8 mouse cellular contexts compared by ENCODE assay signal in genomic region chr11:101790811-101791526, GRCm38 (mm10). TPM values are rescaled to one million over a fixed set of nuclear protein-coding genes. Genes with fewer than 3 reads are reported as not detected.
DNase-seq lines count a peak whose midpoint lies in the region; ATAC-seq and TF ChIP-seq lines count a peak whose summit lies in the region.

No protein-coding gene starts in this region.

- no peaks in the 10 kb centered on the region for H3K9me3 ChIP-seq in hindbrain, embryonic 16.5 days (ENCODE audit: control insufficient read depth, low read length)
- no peaks in the 10 kb centered on the region for H3K9me3 ChIP-seq in liver, embryonic 14.5 days (ENCODE audit: control insufficient read depth, low read length)
- H3K9me3 ChIP-seq in stomach, embryonic 16.5 days (replicated peaks; ENCODE audit: control insufficient read depth, low read length): no peaks in the 10 kb centered on the region

- H3K27ac ChIP-seq in hindbrain, embryonic 16.5 days (ENCODE audit: low read depth, low read length): peak overlapping the region; percentile 70
- no peak overlapping the region for H3K27ac ChIP-seq in liver, embryonic 14.5 days
- H3K27ac ChIP-seq in stomach, embryonic 16.5 days (ENCODE audit: low read length): no peak overlapping the region
- no peak overlapping the region for H3K27ac ChIP-seq in left cerebral cortex, adult 2 months

- DNase-seq in gastrocnemius, adult 18-20 months (ENCODE audit: low spot score): peak; percentile 36
- no peak for DNase-seq in gastrocnemius, postnatal 36 days
- peak; percentile 29 for DNase-seq in embryo, embryonic 9.5 days (ENCODE audit: extremely low spot score)
- no peak for DNase-seq in liver, embryonic 14.5 days (ENCODE audit: low read depth in 3 of 3, low spot score in 3 of 3)
- DNase-seq in left cerebral cortex, adult 8-10 months (ENCODE audit: low spot score in 2 of 2): no peak
- no peak for DNase-seq in left cerebral cortex, adult 2 months (ENCODE audit: extremely low spot score in 1 of 2, low spot score in 2 of 2)

- TF ChIP-seq CTCF in liver, embryonic 14.5 days (IDR thresholded peaks at IDR 0.05; ENCODE audit: low read depth): no peak
- TF ChIP-seq CTCF in left cerebral cortex, adult 2 months (IDR thresholded peaks at IDR 0.05): no peak

- peak overlapping the region; percentile 40 for H3K4me2 ChIP-seq in hindbrain, embryonic 16.5 days (ENCODE audit: low read length)
- H3K4me2 ChIP-seq in liver, embryonic 14.5 days (ENCODE audit: low read depth): 0 out of 2 replicates have a peak overlapping the region, but pooled peaks have one; percentile 6
- H3K4me2 ChIP-seq in stomach, embryonic 16.5 days (ENCODE audit: low read depth, low read length): peak overlapping the region; percentile 35

- peak; percentile 84 for ATAC-seq in hindbrain, embryonic 16.5 days
- ATAC-seq in liver, embryonic 14.5 days (ENCODE audit: insufficient read depth): no peak
- ATAC-seq in stomach, embryonic 16.5 days (ENCODE audit: insufficient read depth, low FRiP score): peak; percentile 74

- WGBS in hindbrain, embryonic 16.5 days: 40% methylated on average over 19 of the region's 19 CpGs
- 36% methylated on average over 19 of the region's 19 CpGs for WGBS in liver, embryonic 14.5 days (ENCODE audit: insufficient replicate concordance)
- 19% methylated on average over 19 of the region's 19 CpGs for WGBS in stomach, embryonic 16.5 days

- TF ChIP-seq EP300 in liver, embryonic 14.5 days (IDR thresholded peaks at IDR 0.05; ENCODE audit: low read depth): no peak

- peaks cover 16% of the 10 kb centered on the region for H3K27me3 ChIP-seq in hindbrain, embryonic 16.5 days (replicated peaks; ENCODE audit: control insufficient read depth, insufficient read depth, low read length)
- H3K27me3 ChIP-seq in liver, embryonic 14.5 days (ENCODE audit: control insufficient read depth, insufficient read depth, low read length): peaks cover 14% of the 10 kb centered on the region
- peaks cover 17% of the 10 kb centered on the region for H3K27me3 ChIP-seq in stomach, embryonic 16.5 days (ENCODE audit: control insufficient read depth, insufficient read depth, low read length)

- no peaks in the 10 kb centered on the region for H3K36me3 ChIP-seq in hindbrain, embryonic 16.5 days (ENCODE audit: control insufficient read depth, insufficient read depth, low read length)
- H3K36me3 ChIP-seq in liver, embryonic 14.5 days (replicated peaks; ENCODE audit: control insufficient read depth, insufficient read depth, low read depth): no peaks in the 10 kb centered on the region
- H3K36me3 ChIP-seq in stomach, embryonic 16.5 days (ENCODE audit: control insufficient read depth, insufficient read depth, low read length): no peaks in the 10 kb centered on the region

- intact Hi-C loops in gastrocnemius, postnatal 36 days (cut with DNase I): no loop called here
- intact Hi-C loops in left cerebral cortex, adult 2 months (cut with DNase I): no loop called here

- no peak overlapping the region for H3K4me3 ChIP-seq in hindbrain, embryonic 16.5 days (ENCODE audit: low read length)
- no peak overlapping the region for H3K4me3 ChIP-seq in liver, embryonic 14.5 days (ENCODE audit: insufficient read depth in 1 of 2, low read depth in 2 of 2, low read length in 2 of 2)
- H3K4me3 ChIP-seq in stomach, embryonic 16.5 days (replicated peaks; ENCODE audit: low read length): no peak overlapping the region
- no peak overlapping the region for H3K4me3 ChIP-seq in left cerebral cortex, adult 2 months

- H3K4me1 ChIP-seq in hindbrain, embryonic 16.5 days (ENCODE audit: control insufficient read depth, insufficient read depth, low read depth, low read length): peaks cover 15% of the 10 kb centered on the region
- no peaks in the 10 kb centered on the region; a peak in 1 of 4 replicates for H3K4me1 ChIP-seq in liver, embryonic 14.5 days (replicated peaks; ENCODE audit: control insufficient read depth in 2 of 2, insufficient read depth in 2 of 2, low read length in 1 of 2)
- peaks cover 20% of the 10 kb centered on the region for H3K4me1 ChIP-seq in stomach, embryonic 16.5 days (ENCODE audit: control insufficient read depth, insufficient read depth, low read length)

- H3K9ac ChIP-seq in hindbrain, embryonic 16.5 days (ENCODE audit: low read depth, low read length): no peak overlapping the region
- no peak overlapping the region for H3K9ac ChIP-seq in liver, embryonic 14.5 days (replicated peaks)
- no peak overlapping the region for H3K9ac ChIP-seq in stomach, embryonic 16.5 days (ENCODE audit: low read length)

RNA-seq across cellular contexts. Expression of gene Etv4, which starts 5.8 kb away (rescaled TPM):
- total RNA-seq in gastrocnemius, adult 18-20 months (2021): 1 to 10 TPM; 2.4 to 2.5 TPM
- total RNA-seq in gastrocnemius, postnatal 36 days (2021): 1 to 10 TPM; 4.9 to 5.1 TPM
- 21.7 and 21.8 TPM in 2 replicates for polyA plus RNA-seq in hindbrain, embryonic 16.5 days (2015; fragmentation: Nextera tagmentation; extraction: Ambion mirVana)
- 0.29 TPM in 2 replicates for polyA plus RNA-seq in liver, embryonic 14.5 days (2012; rRNA removed)
- polyA plus RNA-seq in liver, embryonic 14.5 days (2014; fragmentation: Nextera tagmentation; extraction: Ambion mirVana): 0.20 and 0.30 TPM in 2 replicates
- polyA plus RNA-seq in stomach, embryonic 16.5 days (2015; fragmentation: Nextera tagmentation; extraction: Ambion mirVana): 4.9 and 6.6 TPM in 2 replicates
- total RNA-seq in left cerebral cortex, adult 8-10 months (2022): 10 to 100 TPM; 10.2 to 13.5 (median 11.1) TPM
- 10 to 100 TPM; 14.1 to 18.6 TPM for total RNA-seq in left cerebral cortex, adult 2 months (2021)

RNA-seq across cellular contexts. Expression of gene Dhx8, which starts 58.2 kb away (rescaled TPM):
- 10 to 100 TPM; 13.9 to 14.3 TPM for total RNA-seq in gastrocnemius, adult 18-20 months (2021)
- total RNA-seq in gastrocnemius, postnatal 36 days (2021): 10 to 100 TPM; 11.9 to 13.1 TPM
- polyA plus RNA-seq in hindbrain, embryonic 16.5 days (2015; fragmentation: Nextera tagmentation; extraction: Ambion mirVana): 25.6 and 28.5 TPM in 2 replicates
- 6.7 and 9.6 TPM in 2 replicates for polyA plus RNA-seq in liver, embryonic 14.5 days (2012; rRNA removed)
- polyA plus RNA-seq in liver, embryonic 14.5 days (2014; fragmentation: Nextera tagmentation; extraction: Ambion mirVana): 12.9 and 15.4 TPM in 2 replicates
- 28.5 and 29.4 TPM in 2 replicates for polyA plus RNA-seq in stomach, embryonic 16.5 days (2015; fragmentation: Nextera tagmentation; extraction: Ambion mirVana)
- 10 to 100 TPM; 30.7 to 36.4 (median 32.0) TPM for total RNA-seq in left cerebral cortex, adult 8-10 months (2022)
- total RNA-seq in left cerebral cortex, adult 2 months (2021): 10 to 100 TPM; 36.8 to 39.3 TPM

Comparison
In these comparisons a context has a peak if more than half of its experiments do, and no peak if none do; other contexts are left out.
1. DNase-seq: peak in gastrocnemius, adult 18-20 months (single experiment) and embryo, embryonic 9.5 days (single experiment); none in gastrocnemius, postnatal 36 days (0 of 2), liver, embryonic 14.5 days (0 of 3), left cerebral cortex, adult 8-10 months (0 of 2) and left cerebral cortex, adult 2 months (0 of 2).
2. Peak in every context shown above with its lines, with median percentiles within 50 percentile points of each other: H3K4me2 ChIP-seq.